Mouse (Mus musculus): Measurements from ENCODE around the gene Tnrc6c.

DNA sequence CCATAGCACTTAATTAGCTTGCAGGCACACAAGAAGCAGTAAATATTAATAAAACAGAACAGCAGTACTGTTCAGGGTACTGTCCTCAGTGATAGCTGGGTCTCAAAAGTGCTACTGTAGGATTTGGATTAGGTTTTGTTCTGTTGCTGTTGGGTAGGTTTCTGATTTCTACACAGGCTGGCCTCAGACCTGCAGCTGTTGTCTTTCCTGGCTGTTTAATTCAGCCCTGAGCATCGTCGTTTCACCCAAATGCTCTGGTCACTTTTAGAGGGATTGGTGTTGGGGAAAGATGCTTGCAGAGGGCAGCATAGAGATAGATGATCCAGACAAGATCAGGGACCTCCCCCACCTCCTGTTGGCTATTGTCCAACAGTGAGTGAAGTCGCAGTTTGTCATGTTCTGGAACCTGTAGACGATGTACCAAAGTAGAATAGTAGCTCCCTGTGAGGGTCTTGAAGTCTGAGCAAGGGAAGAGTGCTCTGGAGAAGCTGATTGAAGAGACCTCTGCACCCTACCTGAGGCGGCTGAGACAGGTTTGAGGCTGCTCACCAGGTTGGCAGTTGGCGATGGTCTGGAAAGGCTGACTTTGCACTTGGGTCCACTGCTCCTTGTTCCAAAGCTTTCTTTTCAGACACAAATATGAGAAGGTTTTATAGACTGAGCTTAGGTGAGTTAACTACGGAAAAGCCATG is 75.9 kb downstream of the Tnrc6c start:
- TF ChIP-seq POLR2A (IDR thresholded peaks at IDR 0.05; ENCODE audit: low read depth, low read length) (no peak), CTCF (conservative IDR thresholded peaks at IDR 0.05; ENCODE audit: insufficient read depth, insufficient read length, low read depth, low read length) (no peak)

Measured in kidney, adult 2 months (tissue).